Mouse (Mus musculus): ENCODE measurements around the gene Olfml1.

Gene Olfml1

GRCm38 (mm10) chr7:107594857-107595402 lies 27.7 kb downstream of the Olfml1 start, which contains the start of gene Ppfibp2:
Gene Ppfibp2 (plus strand): TSS chr7:107595207.
- DNase-seq (ENCODE audit: low read depth in 2 of 2, low spot score in 2 of 2): peak; percentile 3 to 39

GRCm38 (mm10) chr7:107595426-107595825 lies 28.2 kb downstream of the Olfml1 start:
- no peak for DNase-seq (ENCODE audit: low read depth in 2 of 2, low spot score in 2 of 2)

DNA sequence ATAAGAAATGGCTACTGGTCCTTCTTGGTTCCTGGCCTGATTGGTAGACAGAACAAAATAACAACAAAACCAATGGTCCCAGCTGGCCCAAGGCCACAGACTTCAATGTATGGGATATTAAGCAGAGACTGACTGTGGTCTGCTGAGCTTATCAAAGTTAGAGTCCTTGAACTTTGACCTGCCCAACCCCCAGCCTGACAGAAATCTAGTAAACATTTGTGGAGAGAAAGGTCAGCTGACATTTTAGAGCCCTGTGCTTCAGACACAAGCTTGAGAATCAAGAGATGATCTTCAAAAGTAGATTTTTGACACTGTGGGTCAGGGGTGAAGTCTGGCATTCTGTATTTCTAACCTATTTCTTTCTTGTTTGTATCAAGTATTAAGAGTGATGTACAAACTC lies 29.5 kb downstream of the Olfml1 start:
- no peak for DNase-seq (ENCODE audit: low read depth in 2 of 2, low spot score in 2 of 2)

- no peak for DNase-seq (ENCODE audit: low read depth in 2 of 2, low spot score in 2 of 2)
Observed at GRCm38 (mm10) chr7:107597956-107598355, 30.7 kb downstream of the Olfml1 start.

DNA sequence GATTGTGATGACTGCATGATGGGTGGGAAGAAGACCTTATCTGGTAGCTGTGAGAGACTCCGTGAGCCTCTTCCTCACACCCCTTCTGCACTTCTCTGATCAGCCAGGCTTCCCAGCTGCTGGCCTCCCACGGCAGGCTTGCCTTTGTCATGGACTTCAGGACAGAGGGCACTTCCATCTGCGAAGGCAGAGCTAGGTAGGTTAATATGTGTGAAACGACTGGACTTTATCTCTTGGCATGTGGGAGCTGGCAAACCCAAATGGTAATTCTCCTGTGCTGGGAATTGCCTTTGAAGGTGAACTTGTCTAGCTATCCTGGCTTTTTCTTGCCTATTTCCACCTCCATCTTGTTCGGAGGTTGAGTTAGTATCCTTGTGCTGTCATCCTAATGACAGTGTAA lies 33.4 kb downstream of the Olfml1 start:
- DNase-seq (ENCODE audit: low read depth in 2 of 2, low spot score in 2 of 2): no peak

DNA sequence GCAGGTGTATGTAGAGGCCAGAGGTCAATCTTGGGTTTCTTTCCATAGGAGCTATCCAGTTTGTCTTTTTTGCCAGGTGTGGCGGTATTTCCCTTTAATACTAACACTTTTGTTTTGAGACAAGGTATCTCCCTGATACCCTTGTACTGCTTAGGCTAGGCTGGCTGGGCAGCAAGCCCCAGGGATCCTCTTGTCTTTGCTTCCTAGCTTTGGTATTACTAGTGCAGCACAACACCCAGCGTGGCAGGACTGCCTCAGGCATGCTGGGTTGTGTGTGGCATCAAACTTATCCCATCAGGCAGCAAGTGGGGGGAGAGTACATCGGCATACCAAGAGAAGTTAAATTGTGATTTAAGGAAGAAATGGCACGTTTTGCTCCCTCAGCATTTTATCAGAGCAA lies 35.3 kb downstream of the Olfml1 start:
- DNase-seq (ENCODE audit: low read depth in 2 of 2, low spot score in 2 of 2): no peak

- no peak for DNase-seq (ENCODE audit: low read depth in 2 of 2, low spot score in 2 of 2)
Observed at GRCm38 (mm10) chr7:107602913-107603312, 35.7 kb downstream of the Olfml1 start.

DNA sequence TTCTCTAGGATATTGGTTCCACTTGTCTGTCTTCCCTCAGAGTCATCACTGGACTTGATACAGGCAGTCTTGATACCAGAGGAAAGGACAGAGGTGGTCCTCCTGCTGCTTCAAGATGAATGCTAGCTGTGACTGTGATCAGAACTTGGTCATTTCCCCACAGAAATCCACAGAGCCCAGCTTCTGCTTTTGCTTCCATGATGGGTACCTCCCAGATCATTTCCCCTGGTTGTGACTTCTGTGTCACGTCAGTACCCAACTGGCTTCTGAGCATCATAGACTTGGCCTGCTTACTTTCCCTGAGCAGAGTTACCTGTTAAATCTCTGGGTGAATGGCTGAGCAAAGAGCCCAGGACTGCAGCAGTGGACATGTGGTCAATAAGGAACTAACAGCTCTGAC lies 40.5 kb downstream of the Olfml1 start:
- no peak for DNase-seq (ENCODE audit: low read depth in 2 of 2, low spot score in 2 of 2)

DNA sequence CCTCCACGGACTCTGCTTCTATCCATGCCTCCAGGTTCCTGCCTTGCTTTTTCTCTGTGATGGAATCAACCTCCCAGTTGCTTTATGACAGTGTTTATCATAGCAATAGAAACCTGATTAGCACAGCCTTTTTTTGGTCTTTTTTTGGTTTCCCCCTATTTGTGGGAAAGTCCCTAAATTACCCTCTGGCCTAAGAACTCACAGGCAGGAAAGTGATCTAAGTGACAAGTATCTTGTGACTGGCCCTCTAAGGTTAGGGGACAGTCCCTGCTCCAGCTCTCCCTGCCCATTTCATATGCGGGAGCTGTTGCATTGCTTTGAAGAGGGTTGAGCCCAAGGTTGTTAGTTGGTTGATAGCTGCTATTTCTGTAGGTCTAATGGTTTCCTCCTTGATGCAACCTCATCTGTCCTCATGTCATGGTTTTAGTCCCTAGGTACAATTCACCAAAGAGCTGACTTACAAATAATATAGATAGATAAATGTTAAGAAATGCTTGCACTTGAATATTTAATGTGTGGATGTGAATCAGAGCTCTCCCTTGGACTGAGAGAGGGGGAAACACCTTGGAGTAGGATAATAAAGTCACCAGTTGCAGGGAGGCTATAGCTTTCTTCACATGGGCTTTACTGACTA lies 42.5 kb downstream of the Olfml1 start:
- no peak for DNase-seq (ENCODE audit: low read depth in 2 of 2, low spot score in 2 of 2)

- DNase-seq (ENCODE audit: low read depth in 2 of 2, low spot score in 2 of 2): no peak
Observed at GRCm38 (mm10) chr7:107610880-107611279, 43.6 kb downstream of the Olfml1 start.

- no peak for DNase-seq (ENCODE audit: low read depth in 2 of 2, low spot score in 2 of 2)
Observed at GRCm38 (mm10) chr7:107618028-107618992, 51.1 kb downstream of the Olfml1 start.

- DNase-seq (ENCODE audit: low read depth in 2 of 2, low spot score in 2 of 2): no peak
Observed at GRCm38 (mm10) chr7:107619225-107619624, 52.0 kb downstream of the Olfml1 start.

DNA sequence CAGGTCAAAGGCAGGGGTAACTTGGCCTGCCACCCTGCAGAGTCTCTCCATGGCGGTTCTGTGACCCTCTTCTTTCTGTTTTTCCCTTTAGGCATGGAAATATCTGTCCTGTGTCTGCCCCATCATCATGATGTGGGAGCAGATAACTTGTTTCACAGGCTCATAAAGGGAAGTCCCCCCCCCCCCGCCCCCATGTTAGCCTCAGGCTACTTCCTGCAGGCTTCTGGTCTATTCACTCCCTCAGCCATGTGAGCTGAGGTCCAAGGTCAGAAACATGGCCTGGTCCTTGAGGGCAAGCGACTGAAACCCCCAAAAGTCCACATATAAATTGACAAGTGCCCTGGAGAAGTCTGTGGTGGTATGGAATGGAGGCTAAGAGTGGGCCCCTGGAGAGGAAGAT lies 52.9 kb downstream of the Olfml1 start:
- DNase-seq (ENCODE audit: low read depth in 2 of 2, low spot score in 2 of 2): no peak

DNA sequence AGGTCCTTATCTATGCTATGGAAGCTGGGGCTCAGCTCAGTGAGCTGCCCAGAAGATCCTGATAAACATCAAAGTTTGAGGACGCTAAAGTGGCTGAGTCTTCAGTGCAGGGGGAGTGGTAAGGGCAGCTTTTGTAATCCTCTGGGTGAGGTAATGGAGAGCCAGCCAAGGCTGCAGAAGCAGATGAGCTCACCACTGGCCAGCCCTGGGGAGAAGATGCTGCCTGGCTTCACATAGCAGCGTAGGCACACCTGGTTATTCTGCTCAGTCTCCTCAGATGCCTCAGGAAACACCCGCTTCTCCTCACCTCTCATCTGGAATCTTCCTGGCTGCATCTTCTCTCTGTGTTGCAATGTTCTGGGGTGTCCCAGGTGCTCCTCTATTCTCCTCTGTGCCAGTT lies 57.2 kb downstream of the Olfml1 start:
- DNase-seq (ENCODE audit: low read depth in 2 of 2, low spot score in 2 of 2): no peak

DNA sequence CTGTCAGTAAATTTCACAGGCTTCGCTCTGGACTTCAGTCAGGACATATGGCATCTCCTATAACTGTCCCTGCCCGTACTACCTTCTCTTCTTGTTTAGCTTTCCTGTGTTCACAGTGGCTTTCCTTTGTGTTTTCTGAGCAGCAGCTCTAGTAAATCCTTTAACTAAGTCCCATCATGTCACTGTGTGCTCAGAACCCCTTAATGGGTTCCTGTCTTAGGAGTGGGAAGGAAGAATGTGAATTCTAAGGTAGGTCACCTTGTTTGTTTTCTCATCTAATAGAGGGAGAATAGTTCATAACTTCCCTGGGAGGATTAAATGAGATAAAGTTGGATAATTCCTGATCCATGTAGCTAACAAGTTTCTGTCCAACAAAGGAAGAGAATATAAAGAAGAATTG lies 57.8 kb downstream of the Olfml1 start, which contains the start of gene 5330417H12Rik:
Gene 5330417H12Rik, minus strand, starts transcription at position 101 of the 400 bp plus-strand sequence.
- DNase-seq (ENCODE audit: low read depth in 2 of 2, low spot score in 2 of 2): no peak

DNA sequence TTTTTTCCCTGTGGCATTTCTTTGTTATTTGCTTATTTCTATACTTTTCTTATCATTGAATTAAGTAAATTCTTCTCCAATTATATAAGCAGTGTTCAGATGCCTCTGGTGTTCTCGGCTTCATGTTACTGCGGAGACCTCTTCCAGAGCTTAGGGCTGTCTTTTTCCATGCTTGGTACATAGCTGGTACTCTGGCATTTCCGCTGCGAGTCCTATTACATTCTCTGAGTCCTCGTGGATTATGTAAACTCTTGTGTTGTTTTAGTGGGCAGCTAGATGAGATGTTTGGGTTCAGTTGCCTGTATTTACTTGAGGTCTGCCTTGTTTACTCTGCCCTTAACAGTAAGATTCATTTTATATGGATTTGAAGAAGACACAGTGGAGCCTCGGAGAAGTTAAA lies 58.5 kb downstream of the Olfml1 start:
- no peak for DNase-seq (ENCODE audit: low read depth in 2 of 2, low spot score in 2 of 2)

DNA sequence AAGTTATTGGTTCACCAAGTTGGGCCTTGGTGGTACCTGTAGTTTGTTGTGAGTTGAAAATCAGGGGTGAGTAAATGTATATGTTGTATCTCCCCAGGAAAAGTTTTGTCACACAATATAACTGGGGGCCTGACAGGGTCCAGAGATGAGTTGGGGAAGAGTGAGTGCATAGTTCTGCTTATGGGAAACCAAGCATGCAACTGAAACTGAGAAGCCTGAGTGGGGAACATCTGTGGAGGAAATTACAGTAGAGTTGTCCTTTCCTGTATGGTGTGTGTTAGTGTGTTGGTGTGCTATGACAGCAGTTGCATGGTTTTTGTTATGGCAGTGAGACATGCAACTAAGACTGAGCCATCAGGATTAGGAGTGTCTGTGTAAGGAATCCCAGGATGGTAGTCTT lies 61.1 kb downstream of the Olfml1 start:
- no peak for DNase-seq (ENCODE audit: low read depth in 2 of 2, low spot score in 2 of 2)

- DNase-seq (ENCODE audit: low read depth in 2 of 2, low spot score in 2 of 2): no peak
Observed at GRCm38 (mm10) chr7:107633201-107633600, 66.0 kb downstream of the Olfml1 start.

DNA sequence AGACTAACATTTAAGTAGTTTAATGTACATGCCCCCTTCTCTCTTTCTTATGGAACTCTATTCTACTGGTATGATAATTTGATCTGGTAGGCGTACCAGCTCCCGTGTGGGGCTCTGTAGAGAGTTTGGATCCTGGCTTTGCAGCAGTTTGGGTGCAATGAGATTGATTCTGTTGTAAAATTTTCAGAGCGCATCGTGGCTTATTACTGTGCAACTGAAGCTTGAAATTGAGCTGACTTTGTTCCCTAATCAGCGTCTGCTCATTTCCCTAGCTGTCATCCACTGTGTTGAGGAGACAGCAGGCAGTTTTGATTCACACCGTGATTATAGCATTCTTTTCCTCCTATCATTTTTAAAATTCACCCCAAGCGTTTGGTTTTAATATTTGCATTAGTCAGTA lies 70.2 kb downstream of the Olfml1 start:
- no peak for DNase-seq (ENCODE audit: low read depth in 2 of 2, low spot score in 2 of 2)

DNA sequence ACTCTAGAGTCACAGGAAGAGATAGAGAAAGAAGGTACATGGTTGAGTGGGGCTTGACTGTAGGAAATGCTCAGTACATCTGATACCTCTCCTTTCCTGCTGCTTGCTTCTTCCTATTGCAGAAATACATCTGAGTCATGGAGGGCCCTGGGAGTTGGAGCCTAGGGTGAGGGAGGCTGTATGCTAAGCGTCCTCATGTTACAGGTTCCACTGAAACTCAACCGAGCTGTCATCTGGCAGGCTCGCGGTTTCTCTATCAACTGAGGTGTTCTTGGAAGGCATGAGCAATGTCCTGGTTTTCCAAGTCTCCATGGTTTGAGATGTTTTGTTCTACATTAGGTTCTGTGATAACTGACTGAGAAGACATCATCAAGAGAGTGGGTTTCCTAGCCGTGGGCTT lies 70.8 kb downstream of the Olfml1 start:
- no peak for DNase-seq (ENCODE audit: low read depth in 2 of 2, low spot score in 2 of 2)

Data from CD8-positive naive resting alpha-beta T cell, adult 2 months (primary cell).